Mouse (Mus musculus) CH12.LX (cell line): ENCODE measurements around the gene Ogn. TPM values are rescaled to one million over a fixed set of nuclear protein-coding genes. Genes with fewer than 3 reads are reported as not detected.

Source experiments
- DNase-seq: peaks from one replicate; pipeline ENCODE4 v3.0.0-alpha.2; 2013; ENCODE audit errors: extremely low read depth
- H3K27ac ChIP-seq: 2 replicates; pipeline ENCODE4 v1.5.1; 2012; ENCODE audit warnings: low read depth, mild to moderate bottlenecking, control low read depth, moderate library complexity; ENCODE audit not compliant: insufficient read depth
- H3K27me3 ChIP-seq: replicated peaks from 2 replicates; pipeline ENCODE3; 2012; ENCODE audit warnings: inconsistent platforms
- H3K36me3 ChIP-seq, 2 experiments: replicated peaks in 1 of 2; 2 replicates each; pipeline versions ENCODE3 to v1.6.1; 2012; ENCODE audit warnings: inconsistent platforms in 1 of 2, low read length in 1 of 2, mild to moderate bottlenecking in 1 of 2, mixed read lengths in 1 of 2, moderate library complexity in 1 of 2; ENCODE audit not compliant: control insufficient read depth in 1 of 2, insufficient read depth in 1 of 2
- H3K4me1 ChIP-seq, 2 experiments: 2 replicates each; pipeline ENCODE4 v1.6.1; 2012; ENCODE audit warnings: inconsistent platforms in 1 of 2, moderate library complexity in 1 of 2; ENCODE audit not compliant: insufficient read depth in 2 of 2, control insufficient read depth in 1 of 2
- H3K4me2 ChIP-seq: 2 replicates; pipeline ENCODE4 v1.6.1; 2012; ENCODE audit warnings: low read depth, mild to moderate bottlenecking, control low read depth; ENCODE audit not compliant: poor library complexity, insufficient read depth, severe bottlenecking
- H3K4me3 ChIP-seq, 3 experiments: fragments of 150-350 bp in 1 of 3; sonication (generic) in 1 of 3; replicated peaks in 1 of 3; 2 replicates each; pipeline versions ENCODE3 to v1.5.1; 2011 to 2012; ENCODE audit warnings: low read depth in 2 of 3, low read length in 2 of 3, mild to moderate bottlenecking in 2 of 3, moderate library complexity in 2 of 3, control low read depth in 1 of 3, improper control_type of control experiment in 1 of 3, inconsistent platforms in 1 of 3, mixed read lengths in 1 of 3; ENCODE audit not compliant: poor library complexity in 1 of 3
- H3K79me2 ChIP-seq: replicated peaks from 2 replicates; pipeline ENCODE4 v1.6.1; 2012; ENCODE audit warnings: mild to moderate bottlenecking, moderate library complexity; ENCODE audit not compliant: control insufficient read depth, poor library complexity, insufficient read depth, severe bottlenecking; ENCODE audit errors: extremely low read depth
- H3K9ac ChIP-seq: 2 replicates; pipeline ENCODE4 v1.6.1; 2012; ENCODE audit warnings: low read depth, mild to moderate bottlenecking, control low read depth, moderate library complexity; ENCODE audit not compliant: insufficient read depth
- H3K9me3 ChIP-seq: replicated peaks from 2 replicates; pipeline ENCODE3; 2012; ENCODE audit warnings: low read length, inconsistent platforms, mixed read lengths
- BHLHE40 ChIP-seq: IDR thresholded peaks from 2 replicates; pipeline ENCODE4 v1.6.1; 2011; ENCODE audit warnings: mild to moderate bottlenecking, low read depth, low read length, improper control_type of control experiment
- CHD2 ChIP-seq: IDR thresholded peaks from 2 replicates; pipeline ENCODE4 v1.6.1; 2011; ENCODE audit warnings: low read length, improper control_type of control experiment
- CTCF ChIP-seq, 2 experiments: IDR thresholded peaks in 1 of 2; conservative IDR thresholded peaks in 1 of 2; 2 replicates each; pipeline ENCODE4 v1.5.1; 2011 to 2012; ENCODE audit warnings: low read depth in 2 of 2, low read length in 2 of 2, improper control_type of control experiment in 1 of 2, inconsistent platforms in 1 of 2, mild to moderate bottlenecking in 1 of 2, moderate library complexity in 1 of 2
- E2F4 ChIP-seq: IDR thresholded peaks from 2 replicates; pipeline ENCODE4 v1.6.1; 2011; ENCODE audit warnings: low read depth, low read length, improper control_type of control experiment; ENCODE audit not compliant: insufficient replicate concordance
- ELF1 ChIP-seq: IDR thresholded peaks from 2 replicates; pipeline ENCODE4 v1.6.1; 2014; ENCODE audit warnings: low read depth, mild to moderate bottlenecking, inconsistent platforms, low read length, improper control_type of control experiment
- EP300 ChIP-seq: IDR thresholded peaks from 2 replicates; pipeline ENCODE4 v1.6.1; 2011; ENCODE audit warnings: low read length, improper control_type of control experiment
- GABPA ChIP-seq: IDR thresholded peaks from 2 replicates; pipeline ENCODE4 v1.6.1; 2012; ENCODE audit warnings: low read depth, low read length, improper control_type of control experiment, inconsistent platforms; ENCODE audit not compliant: insufficient replicate concordance
- IRF4 ChIP-seq: IDR thresholded peaks from 2 replicates; pipeline ENCODE4 v1.6.1; 2014; ENCODE audit warnings: low read depth, mild to moderate bottlenecking, inconsistent platforms, low read length, improper control_type of control experiment
- JUND ChIP-seq: conservative IDR thresholded peaks from 2 replicates; pipeline ENCODE4 v1.6.1; 2011; ENCODE audit warnings: low read depth, low read length, improper control_type of control experiment
- MAFK ChIP-seq: IDR thresholded peaks from 2 replicates; pipeline ENCODE4 v1.6.1; 2011; ENCODE audit warnings: low read length, improper control_type of control experiment; ENCODE audit not compliant: insufficient replicate concordance
- MAX ChIP-seq: IDR thresholded peaks from 2 replicates; pipeline ENCODE4 v1.6.1; 2011; ENCODE audit warnings: low read length, improper control_type of control experiment
- MAZ ChIP-seq: IDR thresholded peaks from 2 replicates; pipeline ENCODE4 v1.6.1; 2012; ENCODE audit warnings: low read depth, mild to moderate bottlenecking, inconsistent platforms, low read length, improper control_type of control experiment, moderate library complexity
- MEF2A ChIP-seq: IDR thresholded peaks from 2 replicates; pipeline ENCODE4 v1.6.1; 2014; ENCODE audit warnings: low read depth, mild to moderate bottlenecking, inconsistent platforms, low read length, improper control_type of control experiment, borderline replicate concordance
- MXI1 ChIP-seq: IDR thresholded peaks from 2 replicates; pipeline ENCODE4 v1.6.1; 2011; ENCODE audit warnings: mild to moderate bottlenecking, low read depth, low read length, improper control_type of control experiment
- NELFE ChIP-seq: IDR thresholded peaks from 2 replicates; pipeline ENCODE4 v1.6.1; 2011; ENCODE audit warnings: low read depth, low read length, improper control_type of control experiment
- NRF1 ChIP-seq: IDR thresholded peaks from 2 replicates; pipeline ENCODE4 v1.6.1; 2014; ENCODE audit warnings: low read depth, mild to moderate bottlenecking, inconsistent platforms, low read length, improper control_type of control experiment, moderate library complexity
- PAX5 ChIP-seq: IDR thresholded peaks from 2 replicates; pipeline ENCODE4 v1.6.1; 2012; ENCODE audit warnings: low read length, inconsistent platforms, mixed read lengths
- POLR2A ChIP-seq: IDR thresholded peaks from 2 replicates; pipeline ENCODE4 v1.6.1; 2011; ENCODE audit warnings: low read depth, mild to moderate bottlenecking, improper control_type of control experiment, low read length
- POLR2AphosphoS2 ChIP-seq: IDR thresholded peaks from 2 replicates; pipeline ENCODE4 v1.6.1; 2011; ENCODE audit warnings: low read depth, low read length, improper control_type of control experiment
- RCOR1 ChIP-seq: conservative IDR thresholded peaks from 2 replicates; pipeline ENCODE4 v1.6.1; 2012; ENCODE audit warnings: low read depth, mild to moderate bottlenecking, inconsistent platforms, low read length, improper control_type of control experiment
- SIN3A ChIP-seq: IDR thresholded peaks from 2 replicates; pipeline ENCODE4 v1.6.1; 2012; ENCODE audit warnings: low read length, improper control_type of control experiment, inconsistent platforms
- SMC3 ChIP-seq: IDR thresholded peaks from 2 replicates; pipeline ENCODE4 v1.6.1; 2011; ENCODE audit warnings: low read depth, low read length, improper control_type of control experiment
- TBP ChIP-seq: conservative IDR thresholded peaks from 2 replicates; pipeline ENCODE4 v1.6.1; 2011; ENCODE audit warnings: low read depth, low read length, improper control_type of control experiment
- TCF12 ChIP-seq: IDR thresholded peaks from 2 replicates; pipeline ENCODE4 v1.6.1; 2014; ENCODE audit warnings: low read depth, mild to moderate bottlenecking, inconsistent platforms, low read length, improper control_type of control experiment
- UBTF ChIP-seq: IDR thresholded peaks from 2 replicates; pipeline ENCODE4 v1.6.1; 2012; ENCODE audit warnings: low read depth, mild to moderate bottlenecking, inconsistent platforms, low read length, improper control_type of control experiment, moderate library complexity
- USF2 ChIP-seq: conservative IDR thresholded peaks from 2 replicates; pipeline ENCODE4 v1.6.1; 2011; ENCODE audit warnings: low read depth, low read length, improper control_type of control experiment
- ZNF384 ChIP-seq: IDR thresholded peaks from 2 replicates; pipeline ENCODE4 v1.6.1; 2012; ENCODE audit warnings: low read depth, low read length, improper control_type of control experiment, inconsistent platforms
- dilution Hi-C: fragments of 300-500 bp; cut with MboI; formaldehyde crosslinking; loops from 2 replicates; pipeline ENCODE4 v1.14.3; 2020; ENCODE audit warnings: low sequenced_read_pairs; ENCODE audit not compliant: extremely low pct_unique_long_range_greater_than_20kb, extremely low pct_ligation_motif_present
- in situ Hi-C: fragments of 300-500 bp; cut with MboI; formaldehyde crosslinking; loops from 3 replicates; pipeline ENCODE4 v1.14.3; 2019; ENCODE audit warnings: low sequenced_read_pairs, low pct_ligation_motif_present, low pct_unique_long_range_greater_than_20kb, mixed read lengths
- polyA plus RNA-seq: library from polyadenylated mRNA; unstranded; fragments of >175 nt; gene quantifications from 2 replicates; pipeline ENCODE4 v1.2.1, GENCODE M21; 2012; ENCODE audit warnings: low read depth; ENCODE audit not compliant: insufficient read length
- total RNA-seq, 2 experiments: library from RNA; depleted of rRNA; stranded (reverse); fragments of 300-350 nt in 1 of 2; fragments of >200 nt in 1 of 2; gene quantifications; 2 replicates each; pipeline ENCODE4 v1.2.3; 2012 to 2014

Ogn gene
- total and polyA plus RNA-seq, 3 experiments: not detected

GRCm38 (mm10) chr13:49639965-49640364 is 32.1 kb downstream of the Ogn start:
- no peaks in the 10 kb centered on the region for H3K27me3 ChIP-seq
- no peak overlapping the region for H3K4me3 ChIP-seq
- no peak for TF ChIP-seq E2F4
- no peak for TF ChIP-seq PAX5
- TF ChIP-seq TCF12: no peak
- no peak for TF ChIP-seq SIN3A
- no peak for TF ChIP-seq BHLHE40
- TF ChIP-seq IRF4: no peak
- no peak for TF ChIP-seq POLR2A
- no peak for TF ChIP-seq ELF1
- TF ChIP-seq MEF2A: no peak
- TF ChIP-seq MAX: no peak
- TF ChIP-seq MXI1: no peak
- no peak for TF ChIP-seq TBP
- TF ChIP-seq ZNF384: no peak
- no peak for TF ChIP-seq JUND
- no peak for TF ChIP-seq SMC3
- no peak for TF ChIP-seq NELFE
- TF ChIP-seq USF2: no peak
- no peak for TF ChIP-seq CTCF (conservative IDR thresholded peaks at IDR 0.05 in 1 of 2, IDR thresholded peaks at IDR 0.05 in 1 of 2; ENCODE audit: low read depth in 2 of 2, low read length in 2 of 2)
- no peak for TF ChIP-seq EP300
- in situ Hi-C loops (loop anchor here (10.0 kb wide), 1 partner anchor 195 kb away; no protein-coding TSS in a partner anchor), dilution Hi-C loops (no loop called here)
- no peak for DNase-seq
- H3K4me2 ChIP-seq: no peak overlapping the region
- H3K79me2 ChIP-seq: no peaks in the 10 kb centered on the region
- no peak overlapping the region for H3K9ac ChIP-seq
- peaks cover 5 to 31% of the 10 kb centered on the region in 2 experiments for H3K36me3 ChIP-seq
- H3K9me3 ChIP-seq: no peaks in the 10 kb centered on the region
- H3K4me1 ChIP-seq: peaks cover 0 to 3% of the 10 kb centered on the region in 2 experiments; a peak in 1 of 4 replicates
- no peak overlapping the region for H3K27ac ChIP-seq

- no peaks in the 10 kb centered on the region for H3K9me3 ChIP-seq
- H3K36me3 ChIP-seq: peaks cover 4 to 30% of the 10 kb centered on the region in 2 experiments
- H3K79me2 ChIP-seq: no peaks in the 10 kb centered on the region
- no peak overlapping the region for H3K4me3 ChIP-seq
- no peak overlapping the region for H3K9ac ChIP-seq
- in situ Hi-C loops: loop anchor here (10.0 kb wide), 1 partner anchor 198 kb away; no protein-coding TSS in a partner anchor
- H3K4me2 ChIP-seq: no peak overlapping the region
- dilution Hi-C loops: no loop called here
- no peak for DNase-seq
- H3K4me1 ChIP-seq: peaks cover 0 to 10% of the 10 kb centered on the region in 2 experiments; a peak in 1 of 4 replicates
- H3K27ac ChIP-seq: no peak overlapping the region
- H3K27me3 ChIP-seq: no peaks in the 10 kb centered on the region
- TF ChIP-seq EP300 (no peak), PAX5 (no peak), CHD2 (no peak), CTCF (conservative IDR thresholded peaks at IDR 0.05 in 1 of 2, IDR thresholded peaks at IDR 0.05 in 1 of 2; ENCODE audit: low read depth in 2 of 2, low read length in 2 of 2) (no peak), MXI1 (no peak), POLR2AphosphoS2 (no peak), USF2 (no peak), NRF1 (no peak), RCOR1 (no peak), MAX (no peak), MAZ (no peak), TCF12 (no peak), GABPA (no peak), UBTF (no peak), MAFK (no peak), POLR2A (no peak), SMC3 (no peak), ELF1 (no peak), BHLHE40 (no peak)
- TF ChIP-seq, all 38 proteins: peak for 0
Observed at GRCm38 (mm10) chr13:49642650-49643049, 34.8 kb downstream of the Ogn start.
